Mouse (Mus musculus): ENCODE measurements at regions not wholly inside any gene's neighbourhood (a gene's known extent, or its start where the extent isn't known, plus 50 kb on each side); places are given as distances from the start of the nearest gene placed in this dataset.
"Not testable (repeated sequence)": the region's sequence is repeated elsewhere in the genome, so short reads cannot be mapped to it uniquely, and the experiment has no call there.

GRCm38 (mm10) chr13:25617578-25617977 is 347.3 kb upstream of the Nrsn1 start:
- H3K36me3 ChIP-seq (replicated peaks): no peaks in the 10 kb centered on the region
- no peak for TF ChIP-seq GATA2 (IDR thresholded peaks at IDR 0.05; ENCODE audit: borderline replicate concordance, low read depth, low read length)
- no peak for TF ChIP-seq CTCF (IDR thresholded peaks at IDR 0.05; ENCODE audit: low read depth, low read length)
- no peak for TF ChIP-seq TAL1 (conservative IDR thresholded peaks at IDR 0.05; ENCODE audit: low read depth, low read length)
- no peaks in the 10 kb centered on the region for H3K4me1 ChIP-seq (ENCODE audit: insufficient read depth, low read depth, low read length)
- no peaks in the 10 kb centered on the region for H3K27me3 ChIP-seq (ENCODE audit: insufficient read depth, low read length)
- H3K4me3 ChIP-seq (ENCODE audit: low read depth, low read length): no peak overlapping the region
- DNase-seq (ENCODE audit: low spot score) (no peak), ATAC-seq (ENCODE audit: extremely low read depth, insufficient number of reproducible peaks, low FRiP score, poor library complexity, severe bottlenecking) (no peak)
- H3K9me3 ChIP-seq (replicated peaks): no peaks in the 10 kb centered on the region

GRCm38 (mm10) chr13:25611986-25612385 is 341.7 kb upstream of the Nrsn1 start:
- DNase-seq (ENCODE audit: low spot score) (no peak), ATAC-seq (ENCODE audit: extremely low read depth, insufficient number of reproducible peaks, low FRiP score, poor library complexity, severe bottlenecking) (no peak)
- TF ChIP-seq POLR2AphosphoS5 (IDR thresholded peaks at IDR 0.05; ENCODE audit: insufficient replicate concordance, low read depth, low read length) (no peak), CTCF (IDR thresholded peaks at IDR 0.05; ENCODE audit: low read depth, low read length) (no peak), GATA1 (IDR thresholded peaks at IDR 0.05; ENCODE audit: borderline replicate concordance, low read length) (no peak), TAL1 (conservative IDR thresholded peaks at IDR 0.05; ENCODE audit: low read depth, low read length) (no peak), GATA2 (IDR thresholded peaks at IDR 0.05; ENCODE audit: borderline replicate concordance, low read depth, low read length) (no peak)
- H3K36me3 ChIP-seq (replicated peaks): no peaks in the 10 kb centered on the region
- H3K4me3 ChIP-seq (ENCODE audit: low read depth, low read length): no peak overlapping the region
- no peaks in the 10 kb centered on the region for H3K4me1 ChIP-seq (ENCODE audit: insufficient read depth, low read depth, low read length)
- H3K9me3 ChIP-seq (replicated peaks): no peaks in the 10 kb centered on the region
- no peaks in the 10 kb centered on the region for H3K27me3 ChIP-seq (ENCODE audit: insufficient read depth, low read length)

- H3K4me3 ChIP-seq (ENCODE audit: low read depth, low read length): no peak overlapping the region
- no peaks in the 10 kb centered on the region for H3K27me3 ChIP-seq (ENCODE audit: insufficient read depth, low read length)
- no peaks in the 10 kb centered on the region for H3K4me1 ChIP-seq (ENCODE audit: insufficient read depth, low read depth, low read length)
- no peak for ATAC-seq (ENCODE audit: extremely low read depth, insufficient number of reproducible peaks, low FRiP score, poor library complexity, severe bottlenecking)
- H3K9me3 ChIP-seq (replicated peaks): no peaks in the 10 kb centered on the region
- H3K36me3 ChIP-seq (replicated peaks): no peaks in the 10 kb centered on the region
- TF ChIP-seq GATA1 (IDR thresholded peaks at IDR 0.05; ENCODE audit: borderline replicate concordance, low read length) (no peak), POLR2AphosphoS5 (IDR thresholded peaks at IDR 0.05; ENCODE audit: insufficient replicate concordance, low read depth, low read length) (no peak), GATA2 (IDR thresholded peaks at IDR 0.05; ENCODE audit: borderline replicate concordance, low read depth, low read length) (no peak), CTCF (IDR thresholded peaks at IDR 0.05; ENCODE audit: low read depth, low read length) (no peak), TAL1 (conservative IDR thresholded peaks at IDR 0.05; ENCODE audit: low read depth, low read length) (no peak)
- DNase-seq (ENCODE audit: low spot score): no peak
These were observed 339.3 kb upstream of the Nrsn1 start for GRCm38 (mm10) chr13:25609641-25610040.

GRCm38 (mm10) chr13:25609241-25609640 is 338.9 kb upstream of the Nrsn1 start:
- no peaks in the 10 kb centered on the region for H3K27me3 ChIP-seq (ENCODE audit: insufficient read depth, low read length)
- no peaks in the 10 kb centered on the region for H3K36me3 ChIP-seq (replicated peaks)
- H3K4me3 ChIP-seq (ENCODE audit: low read depth, low read length): no peak overlapping the region
- DNase-seq (ENCODE audit: low spot score): no peak
- TF ChIP-seq GATA1 (IDR thresholded peaks at IDR 0.05; ENCODE audit: borderline replicate concordance, low read length): no peak
- TF ChIP-seq TAL1 (conservative IDR thresholded peaks at IDR 0.05; ENCODE audit: low read depth, low read length): no peak
- TF ChIP-seq CTCF (IDR thresholded peaks at IDR 0.05; ENCODE audit: low read depth, low read length): no peak
- TF ChIP-seq POLR2AphosphoS5 (IDR thresholded peaks at IDR 0.05; ENCODE audit: insufficient replicate concordance, low read depth, low read length): no peak
- no peak for TF ChIP-seq GATA2 (IDR thresholded peaks at IDR 0.05; ENCODE audit: borderline replicate concordance, low read depth, low read length)
- H3K9me3 ChIP-seq (replicated peaks): no peaks in the 10 kb centered on the region
- ATAC-seq (ENCODE audit: extremely low read depth, insufficient number of reproducible peaks, low FRiP score, poor library complexity, severe bottlenecking): no peak
- no peaks in the 10 kb centered on the region for H3K4me1 ChIP-seq (ENCODE audit: insufficient read depth, low read depth, low read length)

- H3K4me1 ChIP-seq (ENCODE audit: insufficient read depth, low read depth, low read length); H3K4me3 ChIP-seq (ENCODE audit: low read depth, low read length); H3K9me3 ChIP-seq (replicated peaks); DNase-seq (ENCODE audit: low spot score); H3K36me3 ChIP-seq (replicated peaks); H3K27me3 ChIP-seq (ENCODE audit: insufficient read depth, low read length); ATAC-seq (ENCODE audit: extremely low read depth, insufficient number of reproducible peaks, low FRiP score, poor library complexity, severe bottlenecking): not testable (repeated sequence)
These were observed 331.0 kb upstream of the Nrsn1 start for GRCm38 (mm10) chr13:25601351-25601750.

- H3K27me3 ChIP-seq (ENCODE audit: insufficient read depth, low read length): no peaks in the 10 kb centered on the region
- no peaks in the 10 kb centered on the region for H3K9me3 ChIP-seq (replicated peaks)
- DNase-seq (ENCODE audit: low spot score) (no peak), ATAC-seq (ENCODE audit: extremely low read depth, insufficient number of reproducible peaks, low FRiP score, poor library complexity, severe bottlenecking) (no peak)
- H3K36me3 ChIP-seq (replicated peaks): no peaks in the 10 kb centered on the region
- H3K4me3 ChIP-seq (ENCODE audit: low read depth, low read length): no peak overlapping the region
- no peak for TF ChIP-seq GATA2 (IDR thresholded peaks at IDR 0.05; ENCODE audit: borderline replicate concordance, low read depth, low read length)
- no peak for TF ChIP-seq POLR2AphosphoS5 (IDR thresholded peaks at IDR 0.05; ENCODE audit: insufficient replicate concordance, low read depth, low read length)
- TF ChIP-seq TAL1 (conservative IDR thresholded peaks at IDR 0.05; ENCODE audit: low read depth, low read length): no peak
- TF ChIP-seq GATA1 (IDR thresholded peaks at IDR 0.05; ENCODE audit: borderline replicate concordance, low read length): no peak
- TF ChIP-seq CTCF (IDR thresholded peaks at IDR 0.05; ENCODE audit: low read depth, low read length): no peak
- no peaks in the 10 kb centered on the region for H3K4me1 ChIP-seq (ENCODE audit: insufficient read depth, low read depth, low read length)
These were observed 324.3 kb upstream of the Nrsn1 start for GRCm38 (mm10) chr13:25594629-25595028.

GRCm38 (mm10) chr13:25570641-25571040 is 300.3 kb upstream of the Nrsn1 start:
- H3K27me3 ChIP-seq (ENCODE audit: insufficient read depth, low read length): no peaks in the 10 kb centered on the region

More at GRCm38 (mm10) chr13:25570641-25571040, 300.3 kb upstream of the Nrsn1 start:
- no peaks in the 10 kb centered on the region for H3K36me3 ChIP-seq (replicated peaks)
- H3K4me1 ChIP-seq (ENCODE audit: insufficient read depth, low read depth, low read length): no peaks in the 10 kb centered on the region
- TF ChIP-seq GATA1 (IDR thresholded peaks at IDR 0.05; ENCODE audit: borderline replicate concordance, low read length) (no peak), CTCF (IDR thresholded peaks at IDR 0.05; ENCODE audit: low read depth, low read length) (no peak), TAL1 (conservative IDR thresholded peaks at IDR 0.05; ENCODE audit: low read depth, low read length) (no peak), GATA2 (IDR thresholded peaks at IDR 0.05; ENCODE audit: borderline replicate concordance, low read depth, low read length) (no peak), POLR2AphosphoS5 (IDR thresholded peaks at IDR 0.05; ENCODE audit: insufficient replicate concordance, low read depth, low read length) (no peak)
- DNase-seq (ENCODE audit: low spot score) (no peak), ATAC-seq (ENCODE audit: extremely low read depth, insufficient number of reproducible peaks, low FRiP score, poor library complexity, severe bottlenecking) (no peak)
- H3K9me3 ChIP-seq (replicated peaks): no peaks in the 10 kb centered on the region
- no peak overlapping the region for H3K4me3 ChIP-seq (ENCODE audit: low read depth, low read length)

Data from G1E (cell line).